Mouse (Mus musculus) lung, postnatal 0 days (tissue): ENCODE measurements around the gene Zswim4.

Source experiments
- CTCF ChIP-seq: IDR thresholded peaks from 2 replicates; pipeline ENCODE4 v1.5.1; 2016; ENCODE audit warnings: antibody characterized with exemption, mild to moderate bottlenecking
- EP300 ChIP-seq: IDR thresholded peaks from 2 replicates; pipeline ENCODE4 v1.6.1; 2016; ENCODE audit warnings: antibody characterized with exemption, mild to moderate bottlenecking, control low read depth

GRCm38 (mm10) chr8:84194224-84194743, 42.6 kb downstream of the Zswim4 start:
- TF ChIP-seq CTCF = no peak
- TF ChIP-seq EP300 = no peak
